Mouse (Mus musculus) heart, embryonic 11.5 days (tissue): Measurements from ENCODE around the gene Lrrc20. TPM values are rescaled to one million over a fixed set of nuclear protein-coding genes. Genes with fewer than 3 reads are reported as not detected.

Source experiments
- ATAC-seq: fragments of 200-750 bp; cut with Nextera tagmentation; replicated peaks from 2 replicates; pipeline ENCODE4 v1.8.0; 2017; ENCODE audit warnings: moderate library complexity; ENCODE audit not compliant: insufficient number of reproducible peaks, low FRiP score, low TSS enrichment
- H3K27ac ChIP-seq: fragments of 300-500 bp; sonication (generic); 2 replicates; pipeline ENCODE4 v1.5.1; 2014; ENCODE audit warnings: mild to moderate bottlenecking, low read depth, low read length
- H3K27me3 ChIP-seq: fragments of 300-500 bp; sonication (generic); 2 replicates; pipeline ENCODE4 v1.6.1; 2014; ENCODE audit warnings: mild to moderate bottlenecking, low read length, mixed read lengths; ENCODE audit not compliant: control insufficient read depth, insufficient read depth
- H3K36me3 ChIP-seq: fragments of 300-500 bp; sonication (generic); 2 replicates; pipeline ENCODE4 v1.6.1; 2014; ENCODE audit warnings: mild to moderate bottlenecking, low read length, moderate library complexity, mixed read lengths; ENCODE audit not compliant: control insufficient read depth, insufficient read depth
- H3K4me1 ChIP-seq: fragments of 300-500 bp; sonication (generic); 2 replicates; pipeline ENCODE4 v1.6.1; 2014; ENCODE audit warnings: low read length; ENCODE audit not compliant: control insufficient read depth, insufficient read depth
- H3K4me2 ChIP-seq: fragments of 300-500 bp; sonication (generic); 2 replicates; pipeline ENCODE4 v1.6.1; 2014; ENCODE audit warnings: mild to moderate bottlenecking, moderate library complexity
- H3K4me3 ChIP-seq: fragments of 300-500 bp; sonication (generic); 2 replicates; pipeline ENCODE4 v1.5.1; 2014; ENCODE audit warnings: low read depth, low read length
- H3K9ac ChIP-seq: fragments of 300-500 bp; sonication (generic); 2 replicates; pipeline ENCODE4 v1.6.1; 2014; ENCODE audit warnings: mild to moderate bottlenecking, low read depth, low read length, moderate library complexity
- H3K9me3 ChIP-seq: fragments of 300-500 bp; sonication (generic); replicated peaks from 2 replicates; pipeline ENCODE4 v1.6.1; 2016; ENCODE audit warnings: low read length; ENCODE audit not compliant: control insufficient read depth
- WGBS: fragments of 180-500 bp; shearing (Covaris S2); extraction: QIAGEN DNeasy Blood & Tissue Kit; methylation state at CpG from one replicate; pipeline ENCODE4 v1.1.7; 2014; ENCODE audit not compliant: insufficient replicate concordance; 5-methylcytosine and 5-hydroxymethylcytosine counted together
- polyA plus RNA-seq: library from polyadenylated mRNA; unstranded; fragments of >200 nt; fragmentation: Nextera tagmentation; extraction: Ambion mirVana; gene quantifications from 2 replicates; pipeline ENCODE4 v1.2.1, GENCODE M21; 2014

The Lrrc20 gene
- polyA plus RNA-seq, 1 experiment from 2014 or later: 12.1 TPM

GRCm38 (mm10) chr10:61627195-61627937 is 151.8 kb downstream of the Lrrc20 start:
- Histone ChIP-seq H3K9me3 (no peaks in the 10 kb centered on the region), H3K4me3 (no peak overlapping the region), H3K9ac (no peak overlapping the region), H3K36me3 (no peaks in the 10 kb centered on the region), H3K4me1 (peaks cover 20% of the 10 kb centered on the region), H3K4me2 (no peak overlapping the region; the same call in 1 of the 2 replicates), H3K27me3 (peaks cover 17% of the 10 kb centered on the region), H3K27ac (peak overlapping the region; percentile 16; the same call in 1 of the 2 replicates)
- WGBS: 34% methylated on average over 15 of the region's 15 CpGs
- no peak for ATAC-seq

GRCm38 (mm10) chr10:61627938-61628250 is 152.3 kb downstream of the Lrrc20 start:
- no peak overlapping the region for H3K4me2 ChIP-seq
- no peak overlapping the region for H3K4me3 ChIP-seq
- H3K9me3 ChIP-seq: no peaks in the 10 kb centered on the region
- H3K36me3 ChIP-seq: no peaks in the 10 kb centered on the region
- peaks cover 23% of the 10 kb centered on the region for H3K4me1 ChIP-seq
- no peak for ATAC-seq
- H3K27ac ChIP-seq: peak overlapping the region; percentile 16; the same call in 1 of the 2 replicates
- H3K27me3 ChIP-seq: peaks cover 17% of the 10 kb centered on the region
- H3K9ac ChIP-seq: no peak overlapping the region
- 45% methylated on average over 4 of the region's 4 CpGs for WGBS

Other genes with a start within 250 kb of the Lrrc20 start
- 0.59 and 0.64 TPM in 2 replicates for gene Adamts14, start 202.4 kb upstream of the Lrrc20 start, polyA plus RNA-seq
- gene Prf1, start 178.0 kb upstream of the Lrrc20 start, polyA plus RNA-seq: 0.10 TPM in 1 of 2 replicates, not detected in the other
- 17.5 and 22.5 TPM in 2 replicates for gene Pald1, start 92.3 kb upstream of the Lrrc20 start, polyA plus RNA-seq
- gene Nodal, start 57.8 kb upstream of the Lrrc20 start, polyA plus RNA-seq: not detected in 2 replicates
- gene Eif4ebp2, start 23.1 kb upstream of the Lrrc20 start, polyA plus RNA-seq: 21.2 and 28.6 TPM in 2 replicates
- gene Npffr1, start 119.7 kb downstream of the Lrrc20 start, polyA plus RNA-seq: 0.13 and 0.15 TPM in 2 replicates
- gene Ppa1, start 172.8 kb downstream of the Lrrc20 start, polyA plus RNA-seq: 158 and 160 TPM in 2 replicates
- gene Sar1a, start 204.5 kb downstream of the Lrrc20 start, polyA plus RNA-seq: 182 and 200 TPM in 2 replicates
- gene Tysnd1, start 219.7 kb downstream of the Lrrc20 start, polyA plus RNA-seq: 24.5 and 25.1 TPM in 2 replicates
- gene Aifm2, start 239.5 kb downstream of the Lrrc20 start, polyA plus RNA-seq: 15.6 and 18.9 TPM in 2 replicates